Mouse (Mus musculus) mouse embryonic stem cell (cell line): ENCODE measurements around the gene Oas1g.
"Not testable (repeated sequence)": the region's sequence is repeated elsewhere in the genome, so short reads cannot be mapped to it uniquely, and the experiment has no call there.

Experiments
- in situ Hi-C, 2 experiments: fragments of 300-500 bp; cut with MboI; formaldehyde crosslinking; loops; 1 replicate in 1 of 2; 3 replicates in 1 of 2; pipeline ENCODE4 v1.14.3; 2019 to 2020; ENCODE audit warnings: low sequenced_read_pairs in 2 of 2, low pct_unique_long_range_greater_than_20kb in 1 of 2, mixed read lengths in 1 of 2; ENCODE audit not compliant: unreplicated experiment in 1 of 2

Oas1g gene

GRCm38 (mm10) chr5:120887413-120887812 is at the start of gene Oas1g:
Gene Oas1g (minus strand): TSS chr5:120887613.
- in situ Hi-C loops, result not testable (repeated sequence)

GRCm38 (mm10) chr5:120933966-120934365 is 46.6 kb upstream of the Oas1g start:
- in situ Hi-C loops, result no loop called here

- in situ Hi-C loops, result no loop called here
Measured at GRCm38 (mm10) chr5:120927036-120927435, 39.6 kb upstream of the Oas1g start.

- in situ Hi-C loops, result not testable (repeated sequence)
Measured at GRCm38 (mm10) chr5:120926311-120926710, 38.9 kb upstream of the Oas1g start.

GRCm38 (mm10) chr5:120924520-120924919 is 37.1 kb upstream of the Oas1g start:
- in situ Hi-C loops, result not testable (repeated sequence)

- in situ Hi-C loops, result no loop called here
Measured at GRCm38 (mm10) chr5:120923969-120924368, 36.6 kb upstream of the Oas1g start.

- in situ Hi-C loops, result no loop called here
Measured at GRCm38 (mm10) chr5:120920296-120920695, 32.9 kb upstream of the Oas1g start.

GRCm38 (mm10) chr5:120919156-120919935 is 31.9 kb upstream of the Oas1g start:
- in situ Hi-C loops, result not testable (repeated sequence)

- in situ Hi-C loops, result not testable (repeated sequence)
Measured at GRCm38 (mm10) chr5:120914204-120914603, 26.8 kb upstream of the Oas1g start, which contains the start of gene Oas1d. Gene Oas1d (plus strand): TSS chr5:120914536.

GRCm38 (mm10) chr5:120908196-120908920 is 20.9 kb upstream of the Oas1g start:
- in situ Hi-C loops, result no loop called here

- in situ Hi-C loops, result not testable (repeated sequence)
Measured at GRCm38 (mm10) chr5:120906791-120907733, 19.6 kb upstream of the Oas1g start, which contains the start of gene Oas1a. Gene Oas1a (minus strand): TSS chr5:120907521.

- in situ Hi-C loops, result no loop called here
Measured at GRCm38 (mm10) chr5:120902056-120902455, 14.6 kb upstream of the Oas1g start.

- in situ Hi-C loops, result no loop called here
Measured at GRCm38 (mm10) chr5:120900666-120901065, 13.3 kb upstream of the Oas1g start.

- in situ Hi-C loops, result no loop called here
Measured at GRCm38 (mm10) chr5:120898726-120899125, 11.3 kb upstream of the Oas1g start.

GRCm38 (mm10) chr5:120898307-120898706 is 10.9 kb upstream of the Oas1g start:
- in situ Hi-C loops, result no loop called here

GRCm38 (mm10) chr5:120895231-120895900 is 8.0 kb upstream of the Oas1g start:
- in situ Hi-C loops, result no loop called here

GRCm38 (mm10) chr5:120894692-120895091 is 7.3 kb upstream of the Oas1g start:
- in situ Hi-C loops, result not testable (repeated sequence)

- in situ Hi-C loops, result not testable (repeated sequence)
Measured at GRCm38 (mm10) chr5:120893866-120894265, 6.5 kb upstream of the Oas1g start.
